Mouse (Mus musculus): ENCODE data around the gene Cyp11a1.

- TF ChIP-seq POLR2A (IDR thresholded peaks at IDR 0.05; ENCODE audit: extremely low read depth, insufficient read depth, low read length) (no peak), CTCF (IDR thresholded peaks at IDR 0.05; ENCODE audit: extremely low read depth, insufficient read depth, low read length) (no peak)
Observed at GRCm38 (mm10) chr9:57963249-57963997, 42.8 kb upstream of the Cyp11a1 start.
